Mouse (Mus musculus): Measurements from ENCODE around the gene Ergic1.

DNA sequence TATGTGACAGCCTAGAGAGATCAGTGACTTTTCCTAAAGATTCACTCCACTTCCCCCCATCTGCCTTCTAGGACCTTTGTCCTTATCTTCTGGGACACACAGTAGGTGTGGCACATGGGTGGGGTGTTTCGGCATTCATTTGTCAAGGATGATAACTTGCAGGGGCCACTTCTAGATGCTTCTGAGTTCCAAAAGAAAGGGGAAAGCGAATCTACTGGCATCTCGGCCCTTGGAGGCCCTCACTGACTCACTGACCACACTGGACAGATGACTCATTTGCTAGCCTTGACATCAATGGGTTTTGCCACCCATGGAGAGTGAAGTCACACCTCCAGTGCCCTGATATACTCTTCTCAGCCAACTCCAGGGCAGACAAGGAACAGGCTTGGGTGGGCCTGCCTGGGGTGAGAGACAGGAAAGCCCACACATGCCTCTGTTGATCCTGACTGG is 46.7 kb upstream of the Ergic1 start:
- TF ChIP-seq POLR2A (IDR thresholded peaks at IDR 0.05; ENCODE audit: borderline replicate concordance, low read depth, low read length) (no peak), CTCF (IDR thresholded peaks at IDR 0.05; ENCODE audit: low read depth, low read length) (no peak)
